22 mouse cellular contexts compared by ENCODE assay signal in genomic region chr5:24696704-24697103, GRCm38 (mm10). TPM values are rescaled to one million over a fixed set of nuclear protein-coding genes. Genes with fewer than 3 reads are reported as not detected.
DNase-seq lines count a peak whose midpoint lies in the region; ATAC-seq and TF ChIP-seq lines count a peak whose summit lies in the region.
"Had no signal": no experiment of that assay in that cellular context is flagged by ENCODE, and none has a peak within 500 bp of the region (broad histone marks: within the 10 kb centered on the region; RNA-seq: fewer than 3 reads in every experiment).

No protein-coding gene starts in this region.

- no peaks in the 10 kb centered on the region for H3K27me3 ChIP-seq in heart, embryonic 10.5 days (ENCODE audit: insufficient read depth, poor library complexity, severe bottlenecking)
- H3K27me3 ChIP-seq in heart, postnatal 0 days (ENCODE audit: control insufficient read depth, insufficient read depth, low read length): no peaks in the 10 kb centered on the region
- no peaks in the 10 kb centered on the region for H3K27me3 ChIP-seq in midbrain, postnatal 0 days (ENCODE audit: insufficient read depth, low read length)
- H3K27me3 ChIP-seq in midbrain, embryonic 14.5 days (ENCODE audit: control insufficient read depth, insufficient read depth, low read length): no peaks in the 10 kb centered on the region
- H3K27me3 ChIP-seq: hindbrain, embryonic 12.5 days; limb, embryonic 13.5 days; lung, embryonic 15.5 days; midbrain, embryonic 12.5 days had no signal

- no peak overlapping the region for H3K9ac ChIP-seq in heart, postnatal 0 days (replicated peaks; ENCODE audit: low read depth, low read length)
- H3K9ac ChIP-seq in midbrain, postnatal 0 days (replicated peaks; ENCODE audit: low read length, poor library complexity, severe bottlenecking): no peak overlapping the region
- no peak overlapping the region for H3K9ac ChIP-seq in midbrain, embryonic 14.5 days (replicated peaks; ENCODE audit: low read length)
- H3K9ac ChIP-seq: forebrain, postnatal 0 days; hindbrain, embryonic 12.5 days; limb, embryonic 13.5 days; liver, embryonic 14.5 days; lung, embryonic 15.5 days; midbrain, embryonic 12.5 days had no signal

- WGBS in heart, embryonic 10.5 days: 70% methylated on average over 3 of the region's 3 CpGs
- WGBS in heart, postnatal 0 days: 63% methylated on average over 3 of the region's 3 CpGs
- 85% methylated on average over 3 of the region's 3 CpGs for WGBS in midbrain, postnatal 0 days
- WGBS in midbrain, embryonic 14.5 days: 86% methylated on average over 3 of the region's 3 CpGs

- H3K27ac ChIP-seq in heart, embryonic 10.5 days: peak overlapping the region; percentile 49; the same call in 1 of the 2 replicates
- H3K27ac ChIP-seq in heart, postnatal 0 days (ENCODE audit: low read depth): peak overlapping the region; percentile 41
- H3K27ac ChIP-seq in midbrain, postnatal 0 days (ENCODE audit: low read depth, low read length): no peak overlapping the region
- no peak overlapping the region for H3K27ac ChIP-seq in midbrain, embryonic 14.5 days (replicated peaks; ENCODE audit: low read depth, low read length)
- H3K27ac ChIP-seq: heart, adult 2 months; hindbrain, embryonic 12.5 days; limb, embryonic 13.5 days; liver, embryonic 14.5 days; lung, embryonic 15.5 days; midbrain, embryonic 12.5 days had no signal

- H3K4me2 ChIP-seq in heart, postnatal 0 days (ENCODE audit: low read depth, low read length): no peak overlapping the region
- no peak overlapping the region for H3K4me2 ChIP-seq in midbrain, postnatal 0 days (ENCODE audit: low read depth, low read length, poor library complexity, severe bottlenecking)
- H3K4me2 ChIP-seq in midbrain, embryonic 14.5 days (ENCODE audit: low read length): no peak overlapping the region
- H3K4me2 ChIP-seq: hindbrain, embryonic 12.5 days; limb, embryonic 13.5 days; lung, embryonic 15.5 days; midbrain, embryonic 12.5 days had no signal

- H3K9me3 ChIP-seq in heart, embryonic 10.5 days: no peaks in the 10 kb centered on the region
- H3K9me3 ChIP-seq in heart, postnatal 0 days (replicated peaks; ENCODE audit: control insufficient read depth, low read length): no peaks in the 10 kb centered on the region
- H3K9me3 ChIP-seq in midbrain, postnatal 0 days (ENCODE audit: low read length): no peaks in the 10 kb centered on the region
- no peaks in the 10 kb centered on the region for H3K9me3 ChIP-seq in midbrain, embryonic 14.5 days (ENCODE audit: control insufficient read depth, low read length)
- H3K9me3 ChIP-seq: hindbrain, embryonic 12.5 days; limb, embryonic 13.5 days; lung, embryonic 15.5 days; midbrain, embryonic 12.5 days had no signal

- H3K36me3 ChIP-seq in heart, embryonic 10.5 days: peaks cover 99% of the 10 kb centered on the region
- H3K36me3 ChIP-seq in heart, postnatal 0 days (replicated peaks; ENCODE audit: control insufficient read depth, insufficient read depth, low read length): peaks cover 95% of the 10 kb centered on the region
- peaks cover 71% of the 10 kb centered on the region for H3K36me3 ChIP-seq in midbrain, postnatal 0 days (ENCODE audit: insufficient read depth, low read length)
- H3K36me3 ChIP-seq in midbrain, embryonic 14.5 days (ENCODE audit: control insufficient read depth, insufficient read depth, low read length): peaks cover 93% of the 10 kb centered on the region

- TF ChIP-seq EP300 in heart, postnatal 0 days (IDR thresholded peaks at IDR 0.05; ENCODE audit: low read depth): no peak

- no peak overlapping the region for H3K4me3 ChIP-seq in heart, embryonic 10.5 days
- H3K4me3 ChIP-seq in heart, postnatal 0 days (ENCODE audit: low read depth, low read length): no peak overlapping the region
- H3K4me3 ChIP-seq in midbrain, postnatal 0 days (ENCODE audit: low read depth, low read length): no peak overlapping the region
- H3K4me3 ChIP-seq in midbrain, embryonic 14.5 days (replicated peaks; ENCODE audit: low read depth, low read length): no peak overlapping the region
- H3K4me3 ChIP-seq: heart, adult 2 months; hindbrain, embryonic 12.5 days; limb, embryonic 13.5 days; lung, embryonic 15.5 days; midbrain, embryonic 12.5 days had no signal

- H3K4me1 ChIP-seq in heart, embryonic 10.5 days: no peaks in the 10 kb centered on the region
- H3K4me1 ChIP-seq in heart, postnatal 0 days (ENCODE audit: control insufficient read depth, insufficient read depth): no peaks in the 10 kb centered on the region
- no peaks in the 10 kb centered on the region for H3K4me1 ChIP-seq in midbrain, postnatal 0 days (ENCODE audit: insufficient read depth, low read length)
- no peaks in the 10 kb centered on the region for H3K4me1 ChIP-seq in midbrain, embryonic 14.5 days (ENCODE audit: control insufficient read depth, insufficient read depth, low read length)
- H3K4me1 ChIP-seq: limb, embryonic 13.5 days; lung, embryonic 15.5 days had no signal

- ATAC-seq in heart, postnatal 0 days (ENCODE audit: insufficient read depth, low read depth): 0 out of 2 replicates have a peak, but pooled peaks have one; percentile 14
- ATAC-seq in midbrain, postnatal 0 days (ENCODE audit: low FRiP score): no peak
- ATAC-seq in midbrain, embryonic 14.5 days (ENCODE audit: low FRiP score, low TSS enrichment): no peak
- ATAC-seq: CD4-positive, CD25-positive, alpha-beta regulatory T cell, adult 4 months; forebrain, postnatal 0 days had no signal

- no peak for DNase-seq in heart, embryonic 10.5 days (ENCODE audit: low spot score)
- DNase-seq in heart, postnatal 4 days: no peak
- peak; percentile 7 for DNase-seq in heart, postnatal 0 days (ENCODE audit: low spot score)
- no peak for DNase-seq in heart, adult 8-10 months (ENCODE audit: low spot score)
- peak; percentile 65 for DNase-seq in kidney, postnatal 14 days
- no peak for DNase-seq in kidney, adult 11 months
- DNase-seq in midbrain, postnatal 0 days (ENCODE audit: low spot score): peak; percentile 12
- DNase-seq in midbrain, embryonic 14.5 days: no peak
- DNase-seq: adrenal gland, postnatal 14 days; cerebellum, adult 9-10 months; forebrain, postnatal 0 days; gastrocnemius, postnatal 14 days; heart, adult 2 months; layer of hippocampus, postnatal 36 days; right cerebral cortex, postnatal 14 days; spleen, adult 18-20 months had no signal

- no peak for TF ChIP-seq CTCF in heart, postnatal 0 days (IDR thresholded peaks at IDR 0.05; ENCODE audit: low read depth)
- TF ChIP-seq CTCF in midbrain, postnatal 0 days (IDR thresholded peaks at IDR 0.05): no peak

RNA-seq across cellular contexts. Expression of gene Nub1, which starts 11.4 kb away (rescaled TPM):
- polyA plus RNA-seq in heart, embryonic 10.5 days (2016; fragmentation: Nextera tagmentation; extraction: Ambion mirVana): 27.1 and 27.4 TPM in 2 replicates
- 10 to 100 TPM; 24.5 to 24.6 TPM for total RNA-seq in heart, postnatal 4 days (2021)
- 20.4 and 25.6 TPM in 2 replicates for total RNA-seq in heart, postnatal 0 days (2014; rRNA removed; ENCODE audit: low replicate concordance)
- polyA plus RNA-seq in heart, postnatal 0 days (2015; fragmentation: Nextera tagmentation; extraction: Ambion mirVana): 19.5 and 21.3 TPM in 2 replicates
- 10 to 100 TPM; 33.1 to 45.6 (median 36.7) TPM for total RNA-seq in heart, adult 8-10 months (2022)
- 44.9 and 45.3 TPM in 2 replicates for total RNA-seq in midbrain, postnatal 0 days (2014; rRNA removed)
- 45.1 and 45.9 TPM in 2 replicates for polyA plus RNA-seq in midbrain, postnatal 0 days (2015; fragmentation: Nextera tagmentation; extraction: Ambion mirVana)
- 42.3 and 54.1 TPM in 2 replicates for polyA plus RNA-seq in midbrain, embryonic 14.5 days (2014; fragmentation: Nextera tagmentation; extraction: Ambion mirVana)

RNA-seq across cellular contexts. Expression of gene Wdr86, which starts 33.8 kb away (rescaled TPM):
- polyA plus RNA-seq in heart, embryonic 10.5 days (2016; fragmentation: Nextera tagmentation; extraction: Ambion mirVana): 14.0 and 29.3 TPM in 2 replicates
- 1 to 10 TPM; 2.8 to 3.5 TPM for total RNA-seq in heart, postnatal 4 days (2021)
- total RNA-seq in heart, postnatal 0 days (2014; rRNA removed; ENCODE audit: low replicate concordance): 3.4 and 5.1 TPM in 2 replicates
- polyA plus RNA-seq in heart, postnatal 0 days (2015; fragmentation: Nextera tagmentation; extraction: Ambion mirVana): 2.7 and 2.8 TPM in 2 replicates
- 1 to 10 TPM in 1 of 4 experiments, under 1 TPM in 3; 0.16 to 1.2 (median 0.60) TPM for total RNA-seq in heart, adult 8-10 months (2022)
- total RNA-seq in midbrain, postnatal 0 days (2014; rRNA removed): 13.4 and 16.5 TPM in 2 replicates
- polyA plus RNA-seq in midbrain, postnatal 0 days (2015; fragmentation: Nextera tagmentation; extraction: Ambion mirVana): 6.7 and 7.0 TPM in 2 replicates
- 2.0 and 5.6 TPM in 2 replicates for polyA plus RNA-seq in midbrain, embryonic 14.5 days (2014; fragmentation: Nextera tagmentation; extraction: Ambion mirVana)

Comparison
In these comparisons a context has a peak if more than half of its experiments do, and no peak if none do; other contexts are left out.
1. DNase-seq: peak in heart, postnatal 0 days (single experiment), kidney, postnatal 14 days (single experiment) and midbrain, postnatal 0 days (single experiment); none in heart, embryonic 10.5 days (single experiment), heart, postnatal 4 days (single experiment), heart, adult 8-10 months (single experiment), kidney, adult 11 months (single experiment) and midbrain, embryonic 14.5 days (single experiment).
2. H3K27ac ChIP-seq: peak in heart, embryonic 10.5 days (single experiment) and heart, postnatal 0 days (single experiment); none in midbrain, postnatal 0 days (single experiment) and midbrain, embryonic 14.5 days (single experiment).